Mouse (Mus musculus): ENCODE results near the gene Commd8.
"Not testable (repeated sequence)": the region's sequence is repeated elsewhere in the genome, so short reads cannot be mapped to it uniquely, and the experiment has no call there.

Commd8 gene

GRCm38 (mm10) chr5:72170067-72170466, 2.1 kb upstream of the Commd8 start:
- DNase-seq (ENCODE audit: low read depth, low spot score) = no peak

- no peak for DNase-seq (ENCODE audit: low read depth, low spot score)
These were observed 264 bp upstream of the Commd8 start for GRCm38 (mm10) chr5:72168285-72168621.

- no peak for DNase-seq (ENCODE audit: low read depth, low spot score)
These were observed 3.6 kb downstream of the Commd8 start for GRCm38 (mm10) chr5:72164386-72164785.

GRCm38 (mm10) chr5:72162855-72163254, 5.1 kb downstream of the Commd8 start:
- no peak for DNase-seq (ENCODE audit: low read depth, low spot score)

GRCm38 (mm10) chr5:72160781-72161485, 7.1 kb downstream of the Commd8 start:
- no peak for DNase-seq (ENCODE audit: low read depth, low spot score)

GRCm38 (mm10) chr5:72159537-72159936, 8.5 kb downstream of the Commd8 start:
- no peak for DNase-seq (ENCODE audit: low read depth, low spot score)

GRCm38 (mm10) chr5:72158667-72159066, 9.3 kb downstream of the Commd8 start:
- DNase-seq (ENCODE audit: low read depth, low spot score) = no peak

- DNase-seq (ENCODE audit: low read depth, low spot score) = no peak
These were observed 11.4 kb downstream of the Commd8 start for GRCm38 (mm10) chr5:72156598-72156997.

GRCm38 (mm10) chr5:72155686-72156085, 12.3 kb downstream of the Commd8 start:
- DNase-seq (ENCODE audit: low read depth, low spot score) = not testable (repeated sequence)

- no peak for DNase-seq (ENCODE audit: low read depth, low spot score)
These were observed 17.1 kb downstream of the Commd8 start for GRCm38 (mm10) chr5:72150870-72151269.

- DNase-seq (ENCODE audit: low read depth, low spot score) = no peak
These were observed 19.3 kb downstream of the Commd8 start for GRCm38 (mm10) chr5:72148679-72149078.

- DNase-seq (ENCODE audit: low read depth, low spot score) = no peak
These were observed 28.4 kb downstream of the Commd8 start for GRCm38 (mm10) chr5:72139619-72140018.

GRCm38 (mm10) chr5:72138256-72138655, 29.7 kb downstream of the Commd8 start:
- no peak for DNase-seq (ENCODE audit: low read depth, low spot score)

GRCm38 (mm10) chr5:72133906-72134305, 34.1 kb downstream of the Commd8 start:
- DNase-seq (ENCODE audit: low read depth, low spot score) = no peak

- DNase-seq (ENCODE audit: low read depth, low spot score) = no peak
These were observed 41.3 kb downstream of the Commd8 start for GRCm38 (mm10) chr5:72126681-72127080.

- no peak for DNase-seq (ENCODE audit: low read depth, low spot score)
These were observed 45.5 kb downstream of the Commd8 start for GRCm38 (mm10) chr5:72122414-72123037.

Measured in retina, adult 2 months (tissue).